Mouse (Mus musculus) forebrain, embryonic 14.5 days (tissue): ENCODE measurements around the gene Tll2. TPM values are rescaled to one million over a fixed set of nuclear protein-coding genes. Genes with fewer than 3 reads are reported as not detected.

ENCODE experiments used
- ATAC-seq: fragments of 200-750 bp; cut with Nextera tagmentation; 2 replicates; pipeline ENCODE4 v1.8.0; 2017; ENCODE audit warnings: mild to moderate bottlenecking, moderate library complexity
- DNase-seq: peaks from one replicate; pipeline ENCODE4 v3.0.0-alpha.2; 2015; ENCODE audit warnings: low spot score
- H3K27ac ChIP-seq: fragments of 300-500 bp; sonication (generic); 2 replicates; pipeline ENCODE4 v1.5.1; 2014; ENCODE audit warnings: low read depth, mild to moderate bottlenecking, control low read depth, low read length, moderate library complexity
- H3K27me3 ChIP-seq: fragments of 300-500 bp; sonication (generic); replicated peaks from 2 replicates; pipeline ENCODE4 v1.6.1; 2014; ENCODE audit warnings: low read length, control low read depth, mixed read lengths; ENCODE audit not compliant: control insufficient read depth, insufficient read depth
- H3K36me3 ChIP-seq: fragments of 300-500 bp; sonication (generic); 2 replicates; pipeline ENCODE4 v1.6.1; 2014; ENCODE audit warnings: low read length, control low read depth; ENCODE audit not compliant: control insufficient read depth, insufficient read depth
- H3K4me1 ChIP-seq: fragments of 300-500 bp; sonication (generic); 2 replicates; pipeline ENCODE4 v1.6.1; 2014; ENCODE audit warnings: antibody characterized with exemption, low read length, control low read depth; ENCODE audit not compliant: control insufficient read depth, insufficient read depth
- H3K4me2 ChIP-seq: fragments of 300-500 bp; sonication (generic); 2 replicates; pipeline ENCODE4 v1.6.1; 2014; ENCODE audit warnings: mild to moderate bottlenecking, control low read depth, low read length
- H3K4me3 ChIP-seq: fragments of 300-500 bp; sonication (generic); 2 replicates; pipeline ENCODE4 v1.5.1; 2014; ENCODE audit warnings: low read depth, low read length, control low read depth
- H3K9ac ChIP-seq: fragments of 300-500 bp; sonication (generic); 2 replicates; pipeline ENCODE4 v1.6.1; 2014; ENCODE audit warnings: mild to moderate bottlenecking, low read length, control low read depth, moderate library complexity
- H3K9me3 ChIP-seq: fragments of 300-500 bp; sonication (generic); replicated peaks from 2 replicates; pipeline ENCODE4 v1.6.1; 2016; ENCODE audit warnings: low read length, control low read depth, mixed read lengths; ENCODE audit not compliant: control insufficient read depth
- WGBS: fragments of 180-500 bp; shearing (Covaris S2); extraction: QIAGEN DNeasy Blood & Tissue Kit; methylation state at CpG from one replicate; pipeline ENCODE4 v1.1.7; 2014; 5-methylcytosine and 5-hydroxymethylcytosine counted together
- polyA plus RNA-seq: library from polyadenylated mRNA; unstranded; fragments of >200 nt; fragmentation: Nextera tagmentation; extraction: Ambion mirVana; gene quantifications from 2 replicates; pipeline ENCODE4 v1.2.1, GENCODE M21; 2014

Tll2 gene
- polyA plus RNA-seq, 1 experiment from 2014 or later: 0.97 TPM

DNA sequence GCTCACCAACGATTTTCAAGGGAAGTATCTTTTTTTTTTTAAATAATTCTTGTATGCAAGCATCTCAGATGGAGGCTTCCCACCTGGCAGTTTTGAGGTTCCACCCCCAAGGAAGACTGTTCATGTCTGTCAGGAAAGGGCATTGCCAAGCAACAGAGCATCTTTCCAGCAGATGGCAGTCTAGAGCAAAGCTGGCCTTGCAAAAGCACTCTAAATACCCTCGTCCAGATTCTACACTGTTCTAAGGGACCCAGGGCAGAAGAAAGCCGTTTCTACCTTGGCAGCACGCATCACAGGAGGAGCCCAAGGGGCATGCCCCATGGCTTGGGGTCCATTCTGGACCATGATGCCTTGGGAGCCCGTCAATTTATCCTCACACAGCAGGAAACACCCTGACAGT lies 116.8 kb downstream of the Tll2 start:
- 0 out of 2 replicates have a peak, but pooled peaks cover 2% of the 10 kb centered on the region for H3K4me1 ChIP-seq
- peak; percentile 88 for DNase-seq
- no peak overlapping the region for H3K9ac ChIP-seq
- no peak overlapping the region for H3K4me3 ChIP-seq
- no peaks in the 10 kb centered on the region for H3K9me3 ChIP-seq
- no peak overlapping the region for H3K27ac ChIP-seq
- no peak overlapping the region for H3K4me2 ChIP-seq
- H3K36me3 ChIP-seq: no peaks in the 10 kb centered on the region
- H3K27me3 ChIP-seq: no peaks in the 10 kb centered on the region
- peak; percentile 51 for ATAC-seq
- WGBS: 10% methylated on average over 5 of the region's 5 CpGs

GRCm38 (mm10) chr19:41088491-41088890 lies 118.1 kb downstream of the Tll2 start:
- Histone ChIP-seq H3K27me3 (no peaks in the 10 kb centered on the region), H3K4me1 (0 out of 2 replicates have a peak, but pooled peaks cover 2% of the 10 kb centered on the region), H3K9ac (no peak overlapping the region), H3K4me2 (peak overlapping the region; percentile 21; the same call in 1 of the 2 replicates), H3K27ac (no peak overlapping the region), H3K36me3 (no peaks in the 10 kb centered on the region), H3K9me3 (no peaks in the 10 kb centered on the region), H3K4me3 (no peak overlapping the region)
- ATAC-seq: no peak
- no peak for DNase-seq
- 38% methylated on average over 18 of the region's 18 CpGs for WGBS

DNA sequence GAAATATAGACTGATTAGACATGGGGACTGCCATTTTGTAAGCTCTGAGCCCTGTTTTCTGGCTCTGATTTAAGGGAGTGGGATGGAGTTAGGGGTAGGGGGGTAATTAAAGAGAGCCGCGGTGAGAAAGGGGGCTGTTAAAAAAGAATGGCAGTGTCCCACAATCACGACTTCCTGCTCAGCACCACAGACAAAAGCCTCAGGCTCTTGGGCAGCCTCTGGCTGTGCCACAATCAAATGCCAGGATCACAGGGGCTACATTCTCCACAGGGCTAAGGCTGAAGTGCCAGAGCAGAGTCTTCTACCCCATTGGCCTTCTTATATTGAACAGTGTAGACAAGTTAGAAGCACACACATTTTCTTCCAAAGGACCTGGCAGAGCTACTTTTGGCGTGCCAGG lies 118.7 kb downstream of the Tll2 start:
- H3K36me3 ChIP-seq: no peaks in the 10 kb centered on the region
- no peak overlapping the region for H3K27ac ChIP-seq
- no peak for ATAC-seq
- H3K9ac ChIP-seq: no peak overlapping the region
- H3K4me3 ChIP-seq: no peak overlapping the region
- H3K4me2 ChIP-seq: no peak overlapping the region
- H3K27me3 ChIP-seq: no peaks in the 10 kb centered on the region
- no peaks in the 10 kb centered on the region for H3K9me3 ChIP-seq
- 38% methylated on average over 4 of the region's 4 CpGs for WGBS
- DNase-seq: no peak
- H3K4me1 ChIP-seq: 0 out of 2 replicates have a peak, but pooled peaks cover 2% of the 10 kb centered on the region

DNA sequence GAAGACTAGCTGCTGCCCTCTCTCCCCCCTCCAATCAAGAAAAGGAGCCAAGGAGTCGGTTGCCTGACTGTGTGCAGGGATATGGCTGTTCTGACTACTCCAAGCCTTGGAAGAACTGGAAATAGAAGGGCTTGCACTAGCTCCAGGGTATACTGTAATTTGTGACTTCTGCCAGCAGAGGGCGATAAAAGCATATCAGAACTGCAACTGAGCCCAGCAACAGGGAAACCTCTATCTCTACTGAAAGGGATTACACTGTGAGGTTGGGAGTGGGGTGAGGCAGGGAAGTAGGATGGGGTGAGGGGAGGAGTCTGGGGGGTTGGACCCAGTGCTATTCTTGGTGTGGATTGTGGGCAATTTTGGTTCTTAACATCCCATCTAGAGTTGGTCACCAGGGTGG lies 119.9 kb downstream of the Tll2 start:
- 17% methylated on average over 2 of the region's 2 CpGs for WGBS
- Histone ChIP-seq H3K36me3 (no peaks in the 10 kb centered on the region), H3K27me3 (no peaks in the 10 kb centered on the region), H3K4me2 (no peak overlapping the region), H3K27ac (no peak overlapping the region), H3K9ac (no peak overlapping the region), H3K4me1 (peaks cover 3% of the 10 kb centered on the region), H3K4me3 (no peak overlapping the region), H3K9me3 (no peaks in the 10 kb centered on the region)
- ATAC-seq (peak; percentile 63), DNase-seq (peak; percentile 92)

DNA sequence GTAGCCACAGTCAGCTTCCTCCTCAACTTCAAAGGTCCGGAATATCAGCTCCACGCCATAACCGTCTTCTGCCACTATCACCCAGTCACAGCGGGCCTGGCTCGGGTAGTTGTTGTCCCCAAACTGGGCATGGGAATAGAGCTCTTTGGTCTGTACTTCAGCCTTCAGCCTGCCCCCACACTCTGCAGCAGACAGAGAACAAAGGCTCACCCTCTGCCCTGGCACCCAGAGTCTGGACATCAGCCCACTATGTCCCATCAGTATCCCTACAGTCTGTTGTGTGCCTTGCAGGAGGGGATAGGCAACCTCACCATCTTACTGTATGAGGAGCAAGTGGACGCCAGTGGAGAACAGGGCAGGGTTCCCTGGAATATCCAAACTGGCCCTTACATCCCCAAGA lies 120.3 kb downstream of the Tll2 start:
- 86% methylated on average over 6 of the region's 6 CpGs for WGBS
- Histone ChIP-seq H3K9ac (no peak overlapping the region), H3K4me3 (no peak overlapping the region), H3K4me2 (no peak overlapping the region), H3K9me3 (no peaks in the 10 kb centered on the region), H3K4me1 (peaks cover 7% of the 10 kb centered on the region), H3K27me3 (no peaks in the 10 kb centered on the region), H3K36me3 (no peaks in the 10 kb centered on the region), H3K27ac (no peak overlapping the region)
- ATAC-seq: peak; percentile 1; the same call in 1 of the 2 replicates
- DNase-seq: no peak

DNA sequence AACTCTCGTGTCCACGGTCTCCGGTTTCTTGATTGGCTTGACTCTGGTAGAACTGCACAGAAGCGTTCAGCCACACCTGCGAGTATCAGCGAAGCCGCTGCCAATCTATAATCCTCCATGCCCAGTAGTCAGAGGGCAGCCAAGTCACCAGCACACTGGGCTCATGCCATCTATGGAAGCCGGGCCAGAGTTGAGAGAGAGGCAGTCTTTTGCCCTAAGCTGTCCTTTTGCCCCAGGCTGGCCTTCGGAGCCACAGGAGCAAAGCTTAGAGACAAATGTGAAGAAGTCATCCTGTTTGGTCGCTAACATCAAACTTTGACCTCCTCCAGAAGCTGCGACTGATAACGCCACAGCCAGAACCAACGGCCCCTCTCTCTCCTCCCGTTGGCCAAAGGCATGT lies 123.0 kb downstream of the Tll2 start:
- Histone ChIP-seq H3K9ac (no peak overlapping the region), H3K9me3 (no peaks in the 10 kb centered on the region), H3K4me1 (peaks cover 10% of the 10 kb centered on the region), H3K27ac (no peak overlapping the region), H3K4me2 (no peak overlapping the region), H3K4me3 (no peak overlapping the region), H3K27me3 (no peaks in the 10 kb centered on the region), H3K36me3 (no peaks in the 10 kb centered on the region)
- ATAC-seq (no peak), DNase-seq (no peak)
- 94% methylated on average over 14 of the region's 14 CpGs for WGBS

DNA sequence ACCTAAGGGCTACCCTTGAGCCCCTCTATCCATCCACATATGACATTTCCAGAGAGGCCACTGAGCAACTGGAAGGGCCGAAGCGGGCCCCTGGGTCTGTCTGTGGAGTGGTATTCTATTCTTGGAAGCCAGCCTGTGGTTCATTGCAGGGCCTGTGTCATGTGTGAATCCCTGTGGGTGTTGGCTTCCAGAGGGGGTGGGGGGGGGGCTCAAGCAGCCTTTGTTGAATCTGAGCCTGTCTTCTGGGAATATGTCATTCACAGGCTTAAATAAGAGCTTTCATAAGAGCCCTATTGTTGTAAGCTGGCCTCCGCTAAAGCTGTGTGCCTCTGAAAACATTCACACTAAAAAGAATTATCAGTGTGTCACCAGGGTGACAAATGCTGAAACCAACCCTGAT lies 125.0 kb downstream of the Tll2 start:
- 0 out of 2 replicates have a peak overlapping the region, but pooled peaks have one; percentile 0 for H3K9ac ChIP-seq
- WGBS: 23% methylated on average over 3 of the region's 3 CpGs
- ATAC-seq (peak; percentile 74), DNase-seq (peak; percentile 61)
- H3K4me3 ChIP-seq: no peak overlapping the region
- no peaks in the 10 kb centered on the region for H3K27me3 ChIP-seq
- H3K36me3 ChIP-seq: no peaks in the 10 kb centered on the region
- H3K4me1 ChIP-seq: peaks cover 8% of the 10 kb centered on the region
- H3K9me3 ChIP-seq: no peaks in the 10 kb centered on the region
- H3K4me2 ChIP-seq: no peak overlapping the region
- H3K27ac ChIP-seq: peak overlapping the region; percentile 44; the same call in 1 of the 2 replicates

DNA sequence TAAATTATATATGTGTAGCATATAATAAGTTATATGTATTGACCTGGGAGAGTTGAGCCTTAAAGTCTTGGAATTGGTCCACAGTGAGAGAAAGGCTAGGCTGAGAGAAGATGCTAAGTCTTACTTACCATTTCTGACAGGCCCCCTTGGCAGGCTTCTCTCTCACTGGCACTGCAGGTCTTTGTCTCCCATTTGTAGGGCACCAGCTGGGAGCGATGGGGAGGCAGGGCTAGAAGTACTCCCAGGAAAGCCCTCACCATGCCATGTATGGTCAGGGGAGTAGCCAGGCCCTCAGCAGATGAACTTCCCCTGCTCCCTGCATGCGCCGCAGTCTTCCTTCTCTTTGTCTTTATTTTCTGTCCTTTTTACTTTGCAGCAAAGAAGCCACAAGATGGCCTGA lies 129.7 kb downstream of the Tll2 start, which contains the start of gene Opalin:
TSS of gene Opalin (minus strand) at position 208 of the 400 bp plus-strand sequence.
- Histone ChIP-seq H3K4me1 (peaks cover 8% of the 10 kb centered on the region), H3K9me3 (no peaks in the 10 kb centered on the region), H3K36me3 (no peaks in the 10 kb centered on the region), H3K27ac (no peak within 1 kb of the TSS), H3K27me3 (no peaks in the 10 kb centered on the region), H3K9ac (no peak within 1 kb of the TSS), H3K4me2 (no peak within 1 kb of the TSS), H3K4me3 (no peak within 1 kb of the TSS)
- ATAC-seq (no peak), DNase-seq (peak; percentile 26)
- WGBS: 89% methylated on average over 3 of the region's 3 CpGs

GRCm38 (mm10) chr19:41073746-41074455 lies 132.7 kb downstream of the Tll2 start:
- 86% methylated on average over 14 of the region's 14 CpGs for WGBS

More at GRCm38 (mm10) chr19:41073746-41074455, 132.7 kb downstream of the Tll2 start:
- no peaks in the 10 kb centered on the region for H3K27me3 ChIP-seq
- H3K9ac ChIP-seq: no peak overlapping the region
- H3K27ac ChIP-seq: no peak overlapping the region
- no peak overlapping the region for H3K4me3 ChIP-seq
- ATAC-seq (no peak), DNase-seq (no peak)
- no peaks in the 10 kb centered on the region for H3K4me1 ChIP-seq
- no peaks in the 10 kb centered on the region for H3K9me3 ChIP-seq
- H3K36me3 ChIP-seq: no peaks in the 10 kb centered on the region
- H3K4me2 ChIP-seq: no peak overlapping the region
